Mouse (Mus musculus) lung, embryonic 16.5 days (tissue): Measurements from ENCODE around the gene Dnmbp. TPM values are rescaled to one million over a fixed set of nuclear protein-coding genes. Genes with fewer than 3 reads are reported as not detected.

ENCODE experiments used
- ATAC-seq: fragments of 200-750 bp; cut with Nextera tagmentation; 2 replicates; pipeline ENCODE4 v1.8.0; 2017; ENCODE audit warnings: low read depth, mild to moderate bottlenecking, moderate library complexity
- H3K27ac ChIP-seq: fragments of 300-500 bp; sonication (generic); 2 replicates; pipeline ENCODE4 v1.5.1; 2014; ENCODE audit warnings: mild to moderate bottlenecking, control low read depth, low read length
- H3K27me3 ChIP-seq: fragments of 300-500 bp; sonication (generic); 2 replicates; pipeline ENCODE4 v1.6.1; 2014; ENCODE audit warnings: low read depth, low read length, mixed read lengths; ENCODE audit not compliant: control insufficient read depth, insufficient read depth
- H3K36me3 ChIP-seq: fragments of 300-500 bp; sonication (generic); 2 replicates; pipeline ENCODE4 v1.6.1; 2014; ENCODE audit warnings: low read length; ENCODE audit not compliant: control insufficient read depth, insufficient read depth
- H3K4me1 ChIP-seq: fragments of 300-500 bp; sonication (generic); replicated peaks from 2 replicates; pipeline ENCODE4 v1.6.1; 2014; ENCODE audit warnings: low read length, mixed read lengths; ENCODE audit not compliant: control insufficient read depth, insufficient read depth
- H3K4me2 ChIP-seq: fragments of 300-500 bp; sonication (generic); 2 replicates; pipeline ENCODE4 v1.6.1; 2014; ENCODE audit warnings: low read depth, low read length, control low read depth
- H3K4me3 ChIP-seq: fragments of 300-500 bp; sonication (generic); 2 replicates; pipeline ENCODE4 v1.5.1; 2014; ENCODE audit warnings: mild to moderate bottlenecking, low read length, control low read depth
- H3K9ac ChIP-seq: fragments of 300-500 bp; sonication (generic); 2 replicates; pipeline ENCODE4 v1.6.1; 2014; ENCODE audit warnings: low read length, control low read depth
- H3K9me3 ChIP-seq: fragments of 300-500 bp; sonication (generic); 2 replicates; pipeline ENCODE4 v1.6.1; 2016; ENCODE audit warnings: low read length; ENCODE audit not compliant: control insufficient read depth
- WGBS: fragments of 180-500 bp; shearing (Covaris S2); extraction: QIAGEN DNeasy Blood & Tissue Kit; methylation state at CpG from one replicate; pipeline ENCODE4 v1.1.7; 2014; 5-methylcytosine and 5-hydroxymethylcytosine counted together
- polyA plus RNA-seq: library from polyadenylated mRNA; unstranded; fragments of >200 nt; fragmentation: Nextera tagmentation; extraction: Ambion mirVana; gene quantifications from 2 replicates; pipeline ENCODE4 v1.2.1, GENCODE M21; 2015

Dnmbp gene
- polyA plus RNA-seq: 20.4 and 22.1 TPM in 2 replicates

DNA sequence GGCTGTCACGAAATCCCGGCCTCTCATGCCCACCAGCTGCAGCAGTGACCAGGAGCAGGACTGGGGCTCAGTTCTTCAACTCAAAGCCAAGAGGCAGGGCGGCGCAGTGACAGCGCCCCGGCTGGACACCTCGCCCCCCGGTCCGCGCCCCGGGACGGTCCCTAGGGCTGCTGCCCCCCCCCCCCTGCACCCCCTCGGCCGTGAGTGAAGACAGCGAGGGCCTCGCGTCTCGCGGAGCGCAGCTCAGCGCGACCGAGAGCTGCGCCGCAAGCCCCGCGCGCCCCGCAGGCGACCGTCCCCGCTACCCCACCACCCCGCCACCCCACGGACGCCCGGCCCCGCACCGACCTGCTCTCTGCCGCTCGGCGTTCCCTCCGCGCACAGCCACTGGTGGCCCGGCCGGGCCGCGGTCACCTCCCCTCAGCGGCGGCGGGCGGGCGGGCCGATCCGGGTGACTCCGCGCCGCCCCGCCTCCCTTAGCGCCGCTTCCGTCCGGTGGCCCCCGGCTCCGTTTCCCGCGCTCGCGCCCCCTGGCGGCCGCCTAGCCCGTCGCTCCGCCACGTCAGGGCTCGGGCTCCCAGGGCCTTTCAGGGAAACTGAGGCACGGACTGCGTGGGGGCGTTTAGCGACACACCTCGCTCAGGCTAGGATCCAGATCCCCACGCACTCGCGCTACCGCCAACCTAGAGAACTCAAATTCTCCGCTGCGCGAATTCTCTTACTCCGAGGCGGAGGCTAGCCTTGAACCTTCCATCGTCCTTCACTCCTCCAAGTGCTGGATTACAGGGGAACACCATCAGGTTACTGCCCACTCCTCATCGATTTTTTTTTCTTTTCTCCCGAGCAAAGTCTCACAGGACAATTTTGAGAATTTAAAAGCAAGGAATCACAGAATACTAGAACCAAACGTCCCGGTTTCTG lies at the start of gene Dnmbp:
Gene Dnmbp, minus strand, starts transcription at position 423 of the 921 bp plus-strand sequence.
- ATAC-seq: peak; percentile 95
- Histone ChIP-seq H3K9ac (peak within 1 kb of the TSS; percentile 88), H3K4me1 (peaks cover 15% of the 10 kb centered on the region), H3K27me3 (no peaks in the 10 kb centered on the region), H3K27ac (peak within 1 kb of the TSS; percentile 77), H3K9me3 (no peaks in the 10 kb centered on the region), H3K4me3 (peak within 1 kb of the TSS; percentile 77), H3K36me3 (no peaks in the 10 kb centered on the region), H3K4me2 (peak within 1 kb of the TSS; percentile 65)
- 3% methylated on average over 58 of the region's 94 CpGs for WGBS

DNA sequence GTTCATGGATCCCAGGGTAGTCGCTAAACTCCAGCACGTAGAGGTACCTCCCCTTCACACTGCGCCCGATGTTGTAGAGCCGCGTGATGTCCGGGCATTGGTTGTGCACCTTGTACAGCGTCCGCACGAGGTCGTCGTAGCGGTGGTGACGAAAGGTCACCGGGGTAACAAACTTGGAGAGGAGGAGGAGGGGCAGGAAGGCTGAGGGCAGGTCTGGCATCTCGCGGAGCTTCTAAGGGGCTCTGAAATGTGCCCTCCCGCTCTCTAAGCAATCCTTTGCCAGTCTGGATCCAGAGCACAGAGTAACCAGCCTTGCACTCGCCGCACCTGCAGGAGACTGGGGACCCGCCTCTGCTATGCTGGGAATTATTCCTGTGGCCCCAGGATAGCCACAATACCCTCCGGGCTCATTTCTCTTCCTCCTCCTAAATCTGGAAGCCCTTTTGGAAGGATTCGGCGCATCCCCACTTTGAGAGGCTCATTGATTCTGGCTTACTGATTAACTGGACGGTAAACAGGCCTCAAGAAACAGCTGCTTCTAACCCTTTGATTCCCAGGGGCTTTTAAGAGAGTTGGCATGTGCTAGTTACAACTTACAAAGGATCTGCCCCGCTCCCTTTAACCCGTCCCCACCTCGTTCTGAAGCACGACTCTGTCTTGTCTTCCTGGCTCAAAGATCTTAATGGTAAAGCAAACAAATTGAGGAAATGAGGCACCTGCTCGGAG lies 46.2 kb upstream of the Dnmbp start, which contains the start of gene Cpn1:
Gene Cpn1, minus strand, starts transcription at position 488 of the 726 bp plus-strand sequence.
- no peaks in the 10 kb centered on the region for H3K9me3 ChIP-seq
- H3K27ac ChIP-seq: no peak within 1 kb of the TSS
- H3K4me1 ChIP-seq: no peaks in the 10 kb centered on the region
- no peaks in the 10 kb centered on the region for H3K36me3 ChIP-seq
- 17% methylated on average over 30 of the region's 30 CpGs for WGBS
- peak; percentile 65 for ATAC-seq
- no peaks in the 10 kb centered on the region for H3K27me3 ChIP-seq
- peak within 1 kb of the TSS; percentile 19 for H3K4me3 ChIP-seq
- H3K9ac ChIP-seq: 0 out of 2 replicates have a peak within 1 kb of the TSS, but pooled peaks have one; percentile 31
- H3K4me2 ChIP-seq: peak within 1 kb of the TSS; percentile 44

DNA sequence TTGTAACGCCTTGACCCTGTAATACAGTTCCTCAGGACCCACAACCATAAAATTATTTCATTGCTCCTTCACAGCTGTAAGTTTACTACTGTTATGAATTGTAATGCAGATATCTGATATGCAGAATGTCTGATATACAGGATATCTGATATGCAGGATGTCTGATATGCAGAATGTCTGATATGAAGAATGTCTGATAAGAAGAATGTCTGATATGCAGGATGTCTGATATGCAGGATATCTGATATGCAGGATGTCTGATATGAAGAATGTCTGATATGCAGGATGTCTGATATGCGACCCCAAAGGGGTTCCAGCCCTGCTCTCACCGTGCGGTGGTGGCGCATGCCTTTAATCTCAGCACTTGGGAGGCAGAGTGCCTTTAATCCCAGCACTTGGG lies 42.0 kb upstream of the Dnmbp start:
- ATAC-seq: no peak
- Histone ChIP-seq H3K36me3 (no peaks in the 10 kb centered on the region), H3K4me2 (no peak overlapping the region), H3K4me3 (no peak overlapping the region), H3K9ac (no peak overlapping the region), H3K9me3 (no peaks in the 10 kb centered on the region), H3K27ac (no peak overlapping the region), H3K4me1 (no peaks in the 10 kb centered on the region), H3K27me3 (no peaks in the 10 kb centered on the region)
- 79% methylated on average over 5 of the region's 5 CpGs for WGBS

DNA sequence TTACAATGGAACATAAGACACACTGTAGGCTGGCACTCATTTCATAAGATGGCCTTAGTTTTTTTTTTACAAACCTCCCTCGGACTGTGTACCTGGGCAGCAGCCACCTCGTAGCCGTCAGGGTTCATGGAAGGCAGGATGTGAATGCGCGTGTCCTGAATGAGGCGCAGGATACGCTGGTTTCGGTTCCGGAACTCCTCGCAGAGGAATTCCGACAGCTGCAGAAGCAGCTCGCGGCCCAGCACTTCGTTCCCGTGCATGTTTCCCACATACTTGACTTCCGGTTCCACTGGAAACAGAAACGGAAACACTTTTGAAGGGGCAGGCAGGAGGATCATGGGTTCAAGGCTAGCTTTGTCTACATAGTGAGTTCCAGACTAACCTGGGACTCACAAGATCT lies 40.7 kb upstream of the Dnmbp start:
- no peak overlapping the region for H3K9ac ChIP-seq
- no peaks in the 10 kb centered on the region for H3K4me1 ChIP-seq
- no peak overlapping the region for H3K27ac ChIP-seq
- ATAC-seq: no peak
- 87% methylated on average over 17 of the region's 17 CpGs for WGBS
- H3K4me3 ChIP-seq: no peak overlapping the region
- no peaks in the 10 kb centered on the region for H3K36me3 ChIP-seq
- no peak overlapping the region for H3K4me2 ChIP-seq
- H3K9me3 ChIP-seq: no peaks in the 10 kb centered on the region
- H3K27me3 ChIP-seq: no peaks in the 10 kb centered on the region

DNA sequence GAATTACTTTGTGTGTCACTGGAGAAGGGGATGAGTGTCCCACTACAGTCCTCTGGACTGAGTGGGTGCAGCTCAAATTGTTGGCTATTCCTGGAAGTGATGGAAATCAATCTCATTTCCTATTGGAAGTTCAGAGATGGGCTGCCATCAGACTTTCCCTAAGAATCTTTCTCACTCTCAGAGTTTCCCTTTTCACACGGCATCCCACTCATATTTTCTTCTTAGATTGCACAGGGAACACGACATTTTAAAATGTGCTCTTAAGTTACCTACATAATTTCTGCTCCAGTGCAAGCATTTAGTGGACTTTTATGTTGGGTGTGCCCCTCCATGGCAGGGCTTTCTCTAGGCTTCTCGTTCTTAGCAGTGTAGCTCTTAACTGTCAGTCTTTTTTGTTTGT lies 37.8 kb upstream of the Dnmbp start:
- Histone ChIP-seq H3K9me3 (no peaks in the 10 kb centered on the region), H3K27ac (no peak overlapping the region), H3K27me3 (no peaks in the 10 kb centered on the region), H3K36me3 (no peaks in the 10 kb centered on the region), H3K9ac (no peak overlapping the region), H3K4me2 (no peak overlapping the region), H3K4me3 (no peak overlapping the region), H3K4me1 (no peaks in the 10 kb centered on the region)
- 71% methylated on average over 3 of the region's 3 CpGs for WGBS
- no peak for ATAC-seq

DNA sequence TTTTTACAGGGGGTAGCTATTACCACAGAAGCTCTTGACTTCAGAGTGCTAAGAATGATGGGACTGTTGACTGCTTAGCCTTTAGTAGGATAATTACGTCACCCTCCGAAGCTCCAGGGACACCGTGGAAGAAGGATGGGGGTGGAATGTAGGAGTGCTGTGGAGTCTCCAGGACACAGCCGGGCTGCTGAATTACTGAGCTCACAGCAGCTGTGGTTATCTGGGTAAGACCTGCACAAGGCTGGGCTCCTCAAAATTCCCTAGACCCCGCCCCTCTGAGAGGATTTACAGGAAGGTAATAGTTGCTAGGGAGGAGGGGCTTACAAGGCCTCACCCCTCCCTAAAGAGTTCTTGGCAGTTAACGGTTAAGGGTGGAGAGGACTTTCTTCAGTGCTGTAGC lies 36.7 kb upstream of the Dnmbp start:
- no peaks in the 10 kb centered on the region for H3K36me3 ChIP-seq
- ATAC-seq: 0 out of 2 replicates have a peak, but pooled peaks have one; percentile 31
- 48% methylated on average over 6 of the region's 6 CpGs for WGBS
- no peak overlapping the region for H3K4me3 ChIP-seq
- no peaks in the 10 kb centered on the region for H3K9me3 ChIP-seq
- no peak overlapping the region for H3K27ac ChIP-seq
- H3K9ac ChIP-seq: no peak overlapping the region
- H3K27me3 ChIP-seq: no peaks in the 10 kb centered on the region
- H3K4me1 ChIP-seq: no peaks in the 10 kb centered on the region
- H3K4me2 ChIP-seq: no peak overlapping the region

DNA sequence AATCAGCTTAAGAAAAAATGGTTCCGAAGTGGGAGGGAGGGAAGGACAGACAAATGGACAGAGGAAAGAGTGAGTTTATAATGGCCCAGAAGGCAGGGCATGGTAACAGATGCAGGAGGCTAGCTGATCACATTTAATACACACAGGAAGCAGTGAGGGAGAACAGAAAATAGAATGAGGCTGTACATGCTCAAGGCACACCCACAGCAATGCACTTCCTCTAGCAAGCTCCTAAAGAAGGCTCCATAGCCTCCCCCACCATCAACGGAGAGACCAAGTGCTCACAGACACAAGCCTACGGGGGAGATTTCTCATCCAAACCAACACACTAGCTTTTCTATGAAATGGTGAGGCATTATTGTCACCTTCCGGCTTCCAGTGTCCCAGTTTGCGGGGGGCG lies 34.2 kb upstream of the Dnmbp start:
- Histone ChIP-seq H3K9ac (no peak overlapping the region), H3K9me3 (no peaks in the 10 kb centered on the region), H3K4me1 (no peaks in the 10 kb centered on the region), H3K27ac (no peak overlapping the region), H3K36me3 (no peaks in the 10 kb centered on the region), H3K27me3 (no peaks in the 10 kb centered on the region), H3K4me3 (no peak overlapping the region), H3K4me2 (no peak overlapping the region)
- WGBS: 87% methylated on average over 6 of the region's 6 CpGs
- ATAC-seq: no peak

DNA sequence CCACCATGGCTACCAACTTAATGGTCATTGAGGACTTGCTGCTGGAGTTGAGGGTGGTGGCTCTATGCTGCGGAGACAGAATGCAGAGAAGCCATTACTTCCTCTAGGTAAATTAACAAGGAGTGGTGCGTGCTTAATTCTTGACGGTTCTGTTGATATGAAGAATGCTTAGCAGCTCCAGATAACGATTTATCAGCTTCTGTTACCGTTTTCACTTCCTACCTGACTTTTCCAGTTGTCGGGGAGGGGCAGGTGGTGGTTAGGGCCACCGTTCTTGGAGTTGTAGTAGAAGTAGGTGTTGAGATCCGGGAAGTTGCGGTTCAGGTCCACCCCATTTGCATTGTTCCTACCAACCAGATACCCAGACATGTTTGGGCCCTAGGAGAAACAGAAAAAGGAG lies 33.7 kb upstream of the Dnmbp start:
- 71% methylated on average over 9 of the region's 9 CpGs for WGBS
- H3K27ac ChIP-seq: no peak overlapping the region
- H3K27me3 ChIP-seq: no peaks in the 10 kb centered on the region
- H3K4me2 ChIP-seq: no peak overlapping the region
- no peaks in the 10 kb centered on the region for H3K4me1 ChIP-seq
- no peaks in the 10 kb centered on the region for H3K36me3 ChIP-seq
- H3K9ac ChIP-seq: no peak overlapping the region
- no peak for ATAC-seq
- no peak overlapping the region for H3K4me3 ChIP-seq
- H3K9me3 ChIP-seq: no peaks in the 10 kb centered on the region

DNA sequence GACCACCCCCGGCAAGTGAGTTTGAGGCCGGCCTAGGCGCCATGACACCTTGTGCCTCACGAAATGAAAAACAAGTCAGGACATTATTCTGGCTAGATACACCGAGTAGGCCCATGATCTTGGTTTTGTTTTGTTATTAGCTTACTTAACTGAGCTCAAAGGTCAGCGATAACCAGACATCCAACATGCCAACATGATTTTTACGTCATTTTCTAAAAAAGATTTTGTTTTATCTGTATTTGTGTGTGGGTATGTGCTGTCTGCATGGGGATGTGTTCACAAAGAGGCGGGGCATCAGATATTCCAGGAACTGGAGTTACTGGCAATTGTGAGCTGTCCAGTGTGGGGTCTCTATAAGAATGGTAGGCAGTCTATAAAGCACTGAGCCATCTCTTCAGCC lies 32.1 kb upstream of the Dnmbp start:
- Histone ChIP-seq H3K36me3 (no peaks in the 10 kb centered on the region), H3K4me1 (no peaks in the 10 kb centered on the region), H3K4me3 (no peak overlapping the region), H3K27ac (no peak overlapping the region), H3K9ac (no peak overlapping the region), H3K4me2 (no peak overlapping the region), H3K27me3 (no peaks in the 10 kb centered on the region), H3K9me3 (no peaks in the 10 kb centered on the region)
- 90% methylated on average over 8 of the region's 8 CpGs for WGBS
- ATAC-seq: no peak
